Mouse (Mus musculus) liver, embryonic 13.5 days (tissue): ENCODE measurements around the gene Cdc73. TPM values are rescaled to one million over a fixed set of nuclear protein-coding genes. Genes with fewer than 3 reads are reported as not detected.

ENCODE experiments used
- ATAC-seq: fragments of 200-750 bp; cut with Nextera tagmentation; 2 replicates; pipeline ENCODE4 v1.8.0; 2017; ENCODE audit warnings: low read depth, mild to moderate bottlenecking, moderate number of reproducible peaks, moderate library complexity
- DNase-seq: peaks from one replicate; pipeline ENCODE4 v3.0.0; 2022
- H3K27ac ChIP-seq: fragments of 300-500 bp; sonication (generic); 2 replicates; pipeline ENCODE4 v1.5.1; 2015; ENCODE audit warnings: moderate library complexity, mild to moderate bottlenecking, inconsistent platforms
- H3K27me3 ChIP-seq: fragments of 300-500 bp; sonication (generic); 2 replicates; pipeline ENCODE4 v1.6.1; 2015; ENCODE audit warnings: mild to moderate bottlenecking, inconsistent platforms
- H3K36me3 ChIP-seq: fragments of 300-500 bp; sonication (generic); 2 replicates; pipeline ENCODE4 v1.6.1; 2015; ENCODE audit warnings: mild to moderate bottlenecking, inconsistent platforms
- H3K4me1 ChIP-seq: fragments of 300-500 bp; sonication (generic); replicated peaks from 2 replicates; pipeline ENCODE4 v1.6.1; 2015; ENCODE audit warnings: inconsistent platforms
- H3K4me2 ChIP-seq: fragments of 300-500 bp; sonication (generic); 2 replicates; pipeline ENCODE4 v1.6.1; 2015; ENCODE audit warnings: inconsistent platforms, mild to moderate bottlenecking, moderate library complexity
- H3K4me3 ChIP-seq: fragments of 300-500 bp; sonication (generic); replicated peaks from 2 replicates; pipeline ENCODE4 v1.5.1; 2015; ENCODE audit warnings: mild to moderate bottlenecking, inconsistent platforms
- H3K9ac ChIP-seq: fragments of 300-500 bp; sonication (generic); 2 replicates; pipeline ENCODE4 v1.6.1; 2015; ENCODE audit warnings: mild to moderate bottlenecking, inconsistent platforms
- H3K9me3 ChIP-seq: fragments of 300-500 bp; sonication (generic); replicated peaks from 2 replicates; pipeline ENCODE4 v1.6.1; 2016; ENCODE audit warnings: inconsistent platforms
- WGBS: fragments of 180-500 bp; shearing (Covaris S2); methylation state at CpG from one replicate; pipeline ENCODE4 v1.1.7; 2015; ENCODE audit not compliant: insufficient replicate concordance; 5-methylcytosine and 5-hydroxymethylcytosine counted together
- polyA plus RNA-seq: library from polyadenylated mRNA; unstranded; fragments of >200 nt; fragmentation: Nextera tagmentation; extraction: Ambion mirVana; gene quantifications from 2 replicates; pipeline ENCODE4 v1.2.1, GENCODE M21; 2015

The Cdc73 gene
- polyA plus RNA-seq, 1 experiment from 2014 or later = 14.7 TPM

DNA sequence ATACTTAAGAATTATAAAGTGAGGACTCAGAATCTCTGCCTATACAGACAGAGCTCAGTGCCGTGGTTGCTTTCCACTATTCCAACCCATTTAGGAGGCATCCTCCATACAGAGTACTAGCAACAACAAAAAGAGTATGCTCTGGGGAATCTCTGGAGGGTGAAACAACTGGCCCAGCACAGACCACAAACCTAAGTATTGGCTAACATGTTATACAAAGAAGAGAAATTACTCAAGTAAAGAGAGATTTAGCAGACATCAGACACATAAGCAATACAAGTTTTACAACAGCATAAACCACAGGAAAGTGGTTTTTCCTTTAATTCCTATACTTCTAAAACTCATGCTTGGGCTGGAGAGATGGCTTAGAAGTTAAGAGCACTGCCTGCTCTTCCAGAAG, 80.1 kb downstream of the Cdc73 start:
- Histone ChIP-seq H3K27ac (no peak overlapping the region), H3K9ac (no peak overlapping the region), H3K4me3 (no peak overlapping the region), H3K4me2 (no peak overlapping the region), H3K4me1 (no peaks in the 10 kb centered on the region), H3K27me3 (no peaks in the 10 kb centered on the region), H3K36me3 (peaks cover 26% of the 10 kb centered on the region), H3K9me3 (no peaks in the 10 kb centered on the region)
- no peak for ATAC-seq
- WGBS = 88% methylated on average over 1 of the region's 1 CpGs
- no peak for DNase-seq

DNA sequence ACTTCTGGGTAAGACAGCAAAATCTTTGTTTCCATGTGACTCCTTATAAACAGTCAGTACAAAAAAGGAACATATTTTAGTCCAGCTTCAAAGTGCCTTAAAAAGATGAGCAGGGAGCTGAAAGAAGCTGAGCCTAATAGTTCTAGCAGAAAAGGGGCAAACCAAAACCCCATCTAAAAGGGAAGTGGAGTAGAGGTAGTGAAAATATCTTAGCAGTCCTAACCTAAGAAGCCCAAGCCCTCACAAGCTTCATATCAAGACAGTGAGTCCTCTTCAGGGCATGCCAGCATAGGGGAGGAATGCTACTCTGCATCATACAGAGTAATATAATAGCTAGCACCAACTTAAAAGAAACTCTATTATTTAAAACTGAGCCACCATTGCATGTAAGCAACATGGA, 80.8 kb downstream of the Cdc73 start:
- Histone ChIP-seq H3K27ac (no peak overlapping the region), H3K9me3 (no peaks in the 10 kb centered on the region), H3K4me3 (no peak overlapping the region), H3K4me1 (no peaks in the 10 kb centered on the region), H3K4me2 (no peak overlapping the region), H3K9ac (no peak overlapping the region), H3K27me3 (no peaks in the 10 kb centered on the region), H3K36me3 (peaks cover 29% of the 10 kb centered on the region)
- no peak for DNase-seq
- ATAC-seq = no peak

DNA sequence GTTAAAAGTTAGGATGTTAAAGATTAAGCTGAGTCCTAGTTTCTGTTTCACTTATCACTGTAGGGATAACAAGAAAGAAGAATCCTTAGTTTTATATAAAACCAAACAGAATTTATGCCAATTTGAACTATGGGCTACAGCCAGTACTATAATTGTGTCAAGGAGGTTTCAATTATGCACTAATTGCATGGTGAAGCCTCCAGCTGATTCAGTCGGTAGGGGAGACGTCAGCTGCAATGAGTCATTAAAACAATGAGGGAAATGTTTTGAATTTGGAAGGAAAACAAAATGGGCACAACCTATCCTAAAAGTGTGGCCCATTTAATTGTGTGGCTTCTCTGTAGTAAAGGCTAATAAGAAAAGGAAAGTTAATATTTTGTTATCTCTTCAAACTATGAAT, 82.9 kb downstream of the Cdc73 start:
- Histone ChIP-seq H3K27me3 (no peaks in the 10 kb centered on the region), H3K36me3 (peaks cover 14% of the 10 kb centered on the region), H3K4me1 (no peaks in the 10 kb centered on the region), H3K4me3 (no peak overlapping the region), H3K9me3 (no peaks in the 10 kb centered on the region), H3K9ac (no peak overlapping the region), H3K27ac (no peak overlapping the region), H3K4me2 (no peak overlapping the region)
- DNase-seq (no peak), ATAC-seq (no peak)
- WGBS = 70% methylated on average over 2 of the region's 2 CpGs

DNA sequence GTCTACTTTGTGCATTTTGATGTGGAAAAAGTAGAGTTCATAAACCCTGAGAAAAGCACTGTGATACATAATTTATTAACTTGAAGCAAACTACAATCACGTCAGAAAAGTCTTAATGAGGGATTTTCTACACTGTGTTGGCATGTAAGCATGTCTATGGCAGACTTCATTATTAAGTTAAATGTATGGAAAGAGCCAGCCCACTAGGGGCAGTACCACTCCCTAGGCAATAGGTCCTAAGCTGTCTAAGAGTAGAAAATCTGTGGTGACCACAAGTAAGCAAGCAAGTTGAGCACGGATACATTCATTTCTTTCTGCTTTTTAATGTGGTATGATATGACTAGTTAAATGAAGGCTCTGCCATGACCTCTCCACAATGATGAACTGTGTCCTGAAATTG, 89.8 kb downstream of the Cdc73 start:
- Histone ChIP-seq H3K4me1 (no peaks in the 10 kb centered on the region), H3K27ac (no peak overlapping the region), H3K27me3 (no peaks in the 10 kb centered on the region), H3K9ac (no peak overlapping the region), H3K4me3 (no peak overlapping the region), H3K9me3 (no peaks in the 10 kb centered on the region), H3K4me2 (no peak overlapping the region), H3K36me3 (peaks cover 16% of the 10 kb centered on the region)
- DNase-seq (no peak), ATAC-seq (no peak)
- WGBS = 82% methylated on average over 2 of the region's 2 CpGs

DNA sequence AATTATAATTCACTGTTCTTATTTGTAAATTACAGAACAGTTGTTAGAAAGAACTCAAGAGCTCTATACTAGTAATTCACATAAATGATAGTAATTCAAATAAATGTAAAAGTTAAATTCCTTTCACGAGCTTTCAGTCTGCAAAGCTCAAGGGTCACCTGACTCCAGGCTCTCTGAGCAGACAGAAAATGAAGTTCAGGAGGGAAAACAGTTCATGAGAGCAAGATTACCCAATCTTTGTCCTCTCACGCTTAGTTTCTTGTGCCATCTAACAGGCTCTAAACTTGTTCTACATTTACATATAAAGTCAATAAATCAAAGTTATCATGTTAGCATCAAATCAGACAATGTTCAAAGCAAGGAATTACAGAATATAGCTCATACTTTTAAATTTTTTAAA, 93.8 kb downstream of the Cdc73 start:
- no peak for ATAC-seq

DNA sequence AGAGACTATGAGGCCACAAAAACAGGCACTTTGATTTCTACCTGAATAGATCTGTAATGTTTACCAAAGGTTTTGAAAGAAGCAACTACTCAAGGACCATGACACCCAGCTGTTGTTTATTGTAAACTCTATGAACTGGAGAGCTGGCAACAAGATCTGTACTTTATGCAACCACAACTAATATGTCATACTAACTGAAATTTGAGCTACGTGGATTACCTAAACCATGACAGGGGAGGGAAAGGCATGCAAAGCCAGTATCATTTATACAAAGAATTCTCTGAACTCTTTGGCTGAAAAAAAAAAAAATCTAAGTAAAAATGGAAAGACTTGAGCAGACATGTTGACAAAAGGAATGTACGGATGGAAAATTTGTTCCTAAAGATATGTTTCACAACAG, 105.8 kb downstream of the Cdc73 start:
- Histone ChIP-seq H3K27me3 (no peaks in the 10 kb centered on the region), H3K9me3 (no peaks in the 10 kb centered on the region), H3K4me2 (no peak overlapping the region), H3K9ac (no peak overlapping the region), H3K27ac (no peak overlapping the region), H3K4me1 (no peaks in the 10 kb centered on the region), H3K36me3 (no peaks in the 10 kb centered on the region), H3K4me3 (no peak overlapping the region)
- DNase-seq (no peak), ATAC-seq (no peak)
- WGBS = 70% methylated on average over 2 of the region's 2 CpGs

More for the DNA sequence above, 93.8 kb downstream of the Cdc73 start:
- Histone ChIP-seq H3K4me3 (no peak overlapping the region), H3K36me3 (peaks cover 8% of the 10 kb centered on the region), H3K4me2 (no peak overlapping the region), H3K4me1 (no peaks in the 10 kb centered on the region), H3K9me3 (no peaks in the 10 kb centered on the region), H3K27me3 (no peaks in the 10 kb centered on the region), H3K9ac (no peak overlapping the region), H3K27ac (no peak overlapping the region)
- no peak for DNase-seq
- 69% methylated on average over 2 of the region's 2 CpGs for WGBS

DNA sequence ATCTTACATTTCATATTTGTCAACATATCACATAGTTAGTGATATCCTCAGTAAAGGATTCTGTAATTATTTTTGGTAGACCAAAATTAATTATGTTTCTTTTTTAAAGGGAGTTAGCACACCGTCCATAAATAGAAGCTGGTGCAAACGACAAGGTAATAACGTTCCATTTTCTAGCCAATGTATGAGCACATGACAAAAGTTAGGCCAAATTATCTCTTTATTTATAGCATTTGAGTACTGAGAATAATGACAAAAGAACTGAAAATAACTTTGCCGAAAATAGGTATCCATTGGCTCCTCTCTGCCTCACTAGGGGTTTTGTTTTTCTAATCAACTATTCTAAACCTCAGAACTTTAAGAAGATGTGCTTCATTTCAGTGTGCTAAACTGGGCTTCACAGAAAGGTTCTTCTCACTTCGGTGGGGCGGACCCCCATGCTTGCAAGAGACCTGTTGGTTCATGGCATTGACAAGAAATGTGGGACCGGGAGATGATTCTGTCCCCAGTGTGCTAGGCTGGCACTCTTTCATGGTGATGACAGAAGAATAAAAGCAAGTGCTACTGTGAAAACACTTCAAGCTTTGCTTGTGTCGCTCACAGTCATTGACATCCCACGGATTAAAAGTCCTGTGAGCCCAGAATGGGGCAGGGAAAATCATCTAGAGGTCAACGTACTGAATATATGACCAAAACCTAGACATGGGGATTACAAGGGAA, 125.7 kb downstream of the Cdc73 start:
- no peak overlapping the region for H3K9ac ChIP-seq
- no peaks in the 10 kb centered on the region for H3K36me3 ChIP-seq
- no peaks in the 10 kb centered on the region for H3K27me3 ChIP-seq
- H3K9me3 ChIP-seq = 0 out of 2 replicates have a peak, but pooled peaks cover 2% of the 10 kb centered on the region
- no peak overlapping the region for H3K27ac ChIP-seq
- H3K4me2 ChIP-seq = no peak overlapping the region
- ATAC-seq = no peak
- H3K4me1 ChIP-seq = no peaks in the 10 kb centered on the region
- WGBS = 68% methylated on average over 10 of the region's 10 CpGs
- no peak overlapping the region for H3K4me3 ChIP-seq
- no peak for DNase-seq

DNA sequence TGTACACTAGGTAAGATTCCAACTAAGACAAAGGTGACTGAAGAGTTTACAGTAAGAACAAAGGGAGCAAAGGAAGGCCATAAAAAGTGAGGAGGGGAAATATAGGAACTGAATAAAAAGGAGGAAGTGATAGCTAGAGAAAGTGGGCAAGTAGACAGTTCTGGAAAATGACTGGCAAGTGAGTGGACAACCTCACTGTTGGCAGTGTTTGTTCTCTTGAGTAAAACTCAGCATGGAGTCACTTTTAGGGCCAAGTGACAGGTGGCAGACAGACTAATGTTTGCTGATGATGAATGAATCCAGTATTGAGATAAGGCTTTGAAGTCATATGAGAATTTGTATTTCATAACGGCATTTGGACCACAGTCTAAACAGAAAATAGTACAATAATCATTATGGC, 144.5 kb downstream of the Cdc73 start:
- Histone ChIP-seq H3K9ac (no peak overlapping the region), H3K4me3 (no peak overlapping the region), H3K4me1 (no peaks in the 10 kb centered on the region), H3K27ac (no peak overlapping the region), H3K9me3 (no peaks in the 10 kb centered on the region), H3K27me3 (no peaks in the 10 kb centered on the region), H3K36me3 (no peaks in the 10 kb centered on the region), H3K4me2 (no peak overlapping the region)
- 45% methylated on average over 1 of the region's 1 CpGs for WGBS
- ATAC-seq = no peak
- DNase-seq = no peak

DNA sequence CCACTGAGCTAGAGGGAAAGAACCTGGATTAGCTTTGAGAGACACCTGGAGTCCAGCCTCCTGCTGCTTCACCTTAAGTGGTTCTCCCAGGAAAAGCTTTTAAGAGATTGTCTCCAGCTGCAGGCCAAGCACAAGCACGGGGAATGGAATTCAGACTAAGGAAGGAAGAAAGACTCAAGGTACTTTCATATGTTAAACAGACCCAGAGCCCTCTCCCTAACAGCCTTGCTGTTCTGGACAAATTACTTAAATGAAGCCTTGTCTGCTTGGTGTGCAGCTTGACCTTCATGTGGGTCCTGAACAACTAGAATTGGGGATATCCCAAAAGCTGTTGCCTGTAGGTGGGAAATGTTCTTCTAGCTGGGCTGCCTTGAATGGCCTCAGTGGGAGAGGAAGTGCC, 147.2 kb downstream of the Cdc73 start:
- no peak for DNase-seq
- no peaks in the 10 kb centered on the region for H3K9me3 ChIP-seq
- H3K4me1 ChIP-seq = no peaks in the 10 kb centered on the region
- H3K36me3 ChIP-seq = no peaks in the 10 kb centered on the region
- H3K4me2 ChIP-seq = no peak overlapping the region
- H3K4me3 ChIP-seq = no peak overlapping the region
- no peaks in the 10 kb centered on the region for H3K27me3 ChIP-seq
- 23% methylated on average over 1 of the region's 1 CpGs for WGBS
- no peak for ATAC-seq
- H3K9ac ChIP-seq = no peak overlapping the region
- no peak overlapping the region for H3K27ac ChIP-seq

DNA sequence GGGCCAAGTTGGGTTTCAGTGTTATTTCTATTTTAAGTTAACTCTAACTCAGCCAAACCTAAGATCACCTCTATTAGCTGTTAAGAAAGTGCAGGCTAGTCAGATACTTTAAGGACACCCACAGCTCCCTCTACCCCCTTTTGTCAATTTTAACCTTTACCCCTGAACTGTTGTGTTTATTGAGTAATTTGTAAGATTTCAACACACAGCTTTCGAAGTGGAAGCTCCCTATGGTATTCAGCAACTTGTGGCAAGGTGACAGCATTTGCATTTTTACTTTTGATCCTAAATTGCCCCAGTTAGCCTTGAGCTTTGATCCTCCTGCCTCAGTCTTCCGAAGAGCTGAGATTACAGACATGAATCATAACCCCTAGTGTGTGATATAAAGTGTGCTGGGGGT, 148.1 kb downstream of the Cdc73 start:
- DNase-seq (no peak), ATAC-seq (no peak)
- no peaks in the 10 kb centered on the region for H3K27me3 ChIP-seq
- no peaks in the 10 kb centered on the region for H3K9me3 ChIP-seq
- no peak overlapping the region for H3K4me2 ChIP-seq
- WGBS = 33% methylated on average over 2 of the region's 2 CpGs
- H3K4me3 ChIP-seq = no peak overlapping the region
- no peak overlapping the region for H3K9ac ChIP-seq
- no peaks in the 10 kb centered on the region for H3K36me3 ChIP-seq
- no peaks in the 10 kb centered on the region for H3K4me1 ChIP-seq
- no peak overlapping the region for H3K27ac ChIP-seq
